Mouse (Mus musculus) G1E (cell line): ENCODE results near the gene Pde4c.

Source experiments
- CTCF ChIP-seq: IDR thresholded peaks from 2 replicates; pipeline ENCODE4 v1.5.1; 2012; ENCODE audit warnings: low read depth, low read length, inconsistent platforms, mixed read lengths
- TAL1 ChIP-seq: conservative IDR thresholded peaks from 2 replicates; pipeline ENCODE4 v1.6.1; 2012; ENCODE audit warnings: low read depth, low read length, inconsistent platforms, mixed read lengths

GRCm38 (mm10) chr8:70701982-70702841 is 21.3 kb upstream of the Pde4c start:
- no peak for TF ChIP-seq CTCF
- no peak for TF ChIP-seq TAL1
